Mouse (Mus musculus): ENCODE measurements around the gene Ptprg.

The Ptprg gene

DNA sequence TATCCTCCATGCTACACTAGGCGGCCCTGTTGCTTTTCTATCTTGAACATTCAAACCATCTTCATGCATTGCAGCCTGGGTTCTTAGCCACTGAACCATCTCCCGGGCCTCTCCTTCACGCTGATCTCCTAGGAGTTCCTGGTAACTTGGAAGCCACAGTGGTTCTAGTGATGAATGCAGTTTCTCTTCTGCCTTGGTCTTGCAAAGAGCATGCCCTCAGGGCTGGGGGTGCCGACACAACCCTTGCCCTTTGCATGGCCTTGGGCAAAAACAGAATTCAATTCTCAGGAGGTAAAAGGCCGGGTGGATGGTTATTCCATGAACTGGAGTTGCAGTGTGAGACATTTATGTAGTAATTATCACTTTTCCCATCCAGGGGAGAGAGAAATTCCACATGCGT lies 67.0 kb downstream of the Ptprg start:
- DNase-seq, result no peak

DNA sequence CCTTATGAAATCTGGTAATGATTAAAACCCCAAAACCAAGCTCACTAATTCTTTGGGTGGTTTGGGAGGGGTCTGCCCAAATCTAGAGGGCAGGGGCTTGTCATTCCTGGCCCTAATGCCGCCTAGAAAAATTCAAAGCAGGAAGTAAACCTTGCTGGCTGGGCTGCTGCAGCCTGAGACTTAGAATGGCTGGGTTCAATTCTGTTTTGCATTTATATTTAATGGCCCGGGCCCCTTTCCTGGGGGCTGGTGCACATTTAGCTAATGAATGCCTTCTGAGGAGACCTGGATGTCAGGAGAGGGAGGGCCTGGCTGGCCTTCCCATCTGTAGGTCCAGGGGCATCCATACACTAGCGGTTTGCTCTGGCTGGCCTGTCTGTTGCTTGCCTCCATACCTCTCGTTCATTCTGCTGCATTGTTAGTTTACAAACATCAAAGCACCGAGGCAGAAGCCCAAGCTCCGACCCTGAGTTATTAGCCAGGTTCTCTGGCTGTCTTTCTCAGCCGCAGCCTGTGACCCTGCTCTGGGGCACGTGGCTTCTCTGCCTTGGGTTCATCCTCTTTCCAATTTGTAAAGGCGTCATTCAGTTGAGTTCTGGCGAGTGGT lies 67.7 kb downstream of the Ptprg start:
- DNase-seq, result peak in 1 of 2 experiments; percentile 20

DNA sequence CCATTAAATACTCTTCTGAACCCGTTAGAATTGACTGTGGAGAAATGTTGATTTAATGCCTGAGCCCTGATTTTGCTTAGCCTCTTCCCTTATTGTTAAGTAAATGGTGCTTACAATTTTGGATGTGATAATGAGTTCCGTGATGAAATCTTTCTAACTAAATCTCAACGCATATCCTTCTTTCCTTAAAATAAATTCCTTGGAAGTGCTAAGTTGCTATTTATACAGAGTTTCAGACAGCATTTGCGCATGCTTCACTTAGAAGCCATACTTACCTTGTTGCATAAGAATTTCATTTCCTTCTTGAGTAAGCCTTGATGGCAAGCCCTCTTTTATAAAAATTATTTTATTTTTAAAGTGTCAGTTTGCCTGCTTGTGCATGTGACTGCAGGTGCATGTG lies 70.2 kb downstream of the Ptprg start:
- no peak for DNase-seq

DNA sequence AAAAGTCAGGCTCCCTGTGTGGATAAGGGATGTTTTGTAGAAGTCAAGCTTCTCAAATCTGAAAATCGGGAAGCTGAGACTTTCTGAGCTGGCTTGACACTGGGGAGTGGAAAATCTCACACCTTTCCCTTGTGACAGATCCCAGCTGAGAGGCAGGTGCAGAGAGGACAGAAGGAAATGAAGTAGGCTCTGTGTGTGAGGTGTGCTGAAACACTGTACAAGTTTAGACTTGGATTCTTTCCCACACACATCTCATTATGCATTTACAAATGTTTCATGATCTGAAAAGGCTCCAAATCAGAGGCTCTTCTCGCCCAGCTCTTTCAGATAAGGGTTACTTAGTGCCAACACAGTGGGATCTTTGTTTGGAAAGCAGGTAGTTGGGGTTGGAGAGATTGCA lies 77.4 kb downstream of the Ptprg start:
- no peak for DNase-seq

DNA sequence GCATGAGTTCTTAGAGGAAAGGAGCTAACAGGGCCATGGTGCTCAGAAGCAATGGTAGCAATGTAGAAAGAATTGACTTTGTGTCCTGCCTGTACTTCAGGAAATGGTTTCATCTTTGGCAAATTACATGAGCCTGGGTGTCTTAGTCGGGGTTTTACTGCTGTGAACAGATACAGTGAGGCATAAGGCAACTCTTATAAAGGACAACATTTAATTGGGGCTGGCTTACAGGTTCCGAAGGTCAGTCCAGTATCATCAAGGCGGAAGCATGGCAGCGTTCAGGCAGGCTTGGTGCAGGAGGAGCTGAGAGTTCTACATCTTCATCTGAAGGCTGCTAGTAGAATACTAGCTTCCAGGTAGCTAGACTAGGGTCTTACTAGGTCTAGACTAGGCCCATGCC lies 78.2 kb downstream of the Ptprg start:
- DNase-seq, result no peak

DNA sequence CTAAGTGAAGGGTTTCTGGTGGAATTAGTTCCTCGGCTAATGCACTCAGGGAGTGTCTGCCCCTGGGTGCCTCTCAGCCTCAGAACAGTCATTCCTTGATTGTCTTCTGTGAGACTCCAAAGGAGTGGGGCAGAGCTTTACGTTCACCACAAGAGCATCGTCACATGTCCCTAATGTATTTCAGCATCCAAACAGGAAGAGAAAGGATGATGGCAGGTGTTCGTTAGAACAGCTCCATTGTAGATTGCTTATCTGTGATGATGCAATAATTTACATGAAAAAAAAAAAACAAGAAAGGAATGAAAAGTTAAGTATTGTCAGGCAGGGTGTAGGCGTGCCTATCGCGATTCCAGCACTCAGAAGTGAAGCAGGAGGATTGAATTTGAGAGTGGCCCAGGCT lies 84.3 kb downstream of the Ptprg start:
- DNase-seq, result no peak

DNA sequence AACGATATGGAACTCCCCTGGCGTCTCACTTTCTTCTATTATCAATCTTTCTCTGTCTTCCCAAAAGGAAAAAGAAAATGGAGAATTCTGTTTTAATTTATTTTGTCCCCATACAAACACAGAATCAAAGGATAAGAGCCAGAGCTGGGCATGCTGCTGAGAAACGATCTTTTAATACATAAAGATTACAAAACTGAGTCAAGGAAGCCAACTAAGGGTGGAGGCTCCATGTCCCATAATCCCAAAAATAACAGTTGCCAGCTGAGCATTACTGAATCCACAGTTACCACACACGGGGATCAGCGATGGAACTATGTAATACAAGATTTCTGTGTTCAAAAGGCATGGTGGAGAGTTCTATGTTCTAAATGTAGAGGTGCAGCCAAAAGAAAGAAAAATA lies 86.0 kb downstream of the Ptprg start:
- DNase-seq, result no peak

DNA sequence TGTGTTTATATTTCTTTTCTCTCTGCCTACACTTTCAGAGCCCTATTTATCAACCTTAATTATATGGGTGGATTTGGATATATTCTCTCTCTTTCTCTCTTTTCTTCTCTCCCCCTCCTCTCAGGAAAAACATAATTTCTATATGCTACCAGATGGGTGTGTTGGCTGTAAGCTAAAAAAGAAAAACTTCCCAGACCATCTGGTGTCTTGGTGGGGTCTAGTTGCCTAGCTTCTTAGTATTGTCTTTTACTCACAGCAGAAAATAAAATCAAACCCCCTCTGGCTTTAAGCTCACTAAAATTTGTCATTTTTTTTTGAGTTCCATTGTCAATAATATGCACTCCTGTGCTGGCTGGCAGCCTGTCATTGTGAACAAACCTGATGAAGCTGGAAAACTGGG lies 87.0 kb downstream of the Ptprg start:
- DNase-seq, result no peak

DNA sequence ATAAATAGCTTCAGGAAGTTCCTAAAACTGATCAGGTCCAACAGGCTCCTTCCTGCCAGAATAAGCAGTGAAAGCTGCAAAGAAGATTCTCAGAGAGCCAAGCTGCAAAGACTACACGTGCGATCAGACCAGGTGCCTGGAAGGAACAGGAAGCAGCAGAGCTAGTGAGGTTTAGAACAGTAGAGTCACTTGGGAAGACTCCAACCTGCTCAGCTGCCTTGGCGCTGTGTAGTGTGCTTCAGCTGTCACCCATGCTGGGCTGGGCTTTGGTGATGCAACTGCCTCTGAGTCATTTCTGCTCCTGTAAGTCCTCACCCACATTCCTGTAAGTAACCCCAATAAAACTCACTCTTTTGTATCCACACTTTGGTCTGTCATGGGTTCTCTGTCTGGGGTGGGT lies 87.7 kb downstream of the Ptprg start:
- DNase-seq, result no peak

DNA sequence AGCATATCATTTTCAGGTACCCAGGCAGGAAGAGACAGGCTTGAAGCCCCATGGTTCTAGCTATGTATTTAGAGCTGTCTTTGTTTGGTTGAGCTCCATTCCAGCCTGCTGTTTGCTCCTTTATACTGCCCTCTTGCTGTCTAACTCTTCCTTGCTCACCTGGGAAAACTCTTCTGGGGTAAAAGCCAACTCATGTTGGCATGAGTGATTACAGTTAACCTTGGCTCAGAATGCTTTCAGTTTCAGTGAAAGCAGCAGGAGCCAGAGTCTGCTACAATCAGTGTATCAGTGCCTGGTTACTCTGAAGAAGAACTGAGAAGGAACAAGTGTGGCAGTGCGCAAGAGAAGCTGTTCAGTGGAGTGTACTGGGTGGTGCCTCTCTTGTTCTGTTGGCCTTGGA lies 89.6 kb downstream of the Ptprg start:
- no peak for DNase-seq

DNA sequence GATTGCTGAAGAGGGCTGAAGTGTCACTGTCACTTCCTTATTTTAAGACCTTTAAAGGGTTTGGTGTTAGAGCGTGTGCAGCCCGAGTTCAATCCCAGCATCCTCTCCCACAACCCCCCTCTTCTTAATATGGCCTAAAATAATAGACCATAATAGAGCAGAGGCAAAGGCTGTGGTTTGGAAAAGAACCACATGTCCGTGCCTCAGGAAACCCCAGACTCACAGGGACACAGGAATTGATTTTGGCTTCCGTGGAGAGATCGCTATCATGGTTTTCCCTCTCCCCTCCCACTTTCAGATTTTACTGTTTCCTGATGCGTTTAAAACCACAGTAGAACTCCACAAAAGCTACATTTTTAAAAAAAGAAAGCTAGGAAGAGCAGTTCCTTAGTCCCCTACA lies 104.0 kb downstream of the Ptprg start:
- DNase-seq, result no peak

DNA sequence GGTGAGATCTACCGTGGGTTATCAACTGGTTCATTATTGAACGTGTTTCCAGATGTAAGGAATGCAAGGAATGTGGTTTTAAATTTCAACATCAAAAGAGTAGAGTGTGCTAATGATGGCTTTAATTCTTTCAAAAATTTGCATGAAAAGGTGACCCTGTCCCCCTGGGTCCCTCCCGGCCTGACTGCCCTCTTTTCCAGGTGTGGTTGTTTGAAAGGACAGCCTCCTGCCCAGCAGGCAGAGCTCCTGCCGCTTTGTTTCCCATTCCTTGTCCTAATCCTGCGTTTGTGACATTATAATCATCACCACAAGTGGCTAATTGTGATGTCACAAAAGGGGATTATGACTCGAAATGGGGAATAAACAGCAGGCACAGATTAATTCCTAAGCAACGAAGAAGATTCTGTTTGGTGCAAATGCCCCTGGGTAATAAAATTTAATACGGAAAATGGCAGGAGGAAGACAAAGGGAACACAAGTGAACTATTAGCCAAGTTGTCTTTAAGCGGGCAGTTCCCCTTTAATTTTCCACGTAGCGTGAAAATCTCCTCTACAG lies 110.4 kb downstream of the Ptprg start:
- DNase-seq, result no peak

DNA sequence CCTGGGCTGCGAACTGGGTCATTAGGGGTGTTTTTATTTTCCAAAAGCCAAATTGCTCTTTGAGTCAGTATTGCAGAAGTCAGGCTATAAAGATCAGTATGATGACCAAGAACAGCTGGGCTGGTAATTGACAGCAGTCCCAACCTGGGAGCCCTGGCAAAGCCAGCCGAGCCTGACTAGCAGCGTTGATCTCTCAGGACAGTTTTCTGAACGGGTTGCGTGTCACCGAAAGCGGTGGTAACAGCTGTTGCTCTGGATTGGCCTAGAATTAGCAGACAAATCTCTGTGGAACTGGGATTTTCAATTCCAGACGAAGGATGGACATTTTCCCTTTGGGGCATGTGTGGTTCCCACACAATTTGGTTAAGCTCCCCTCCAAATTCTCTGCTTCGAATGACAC lies 111.0 kb downstream of the Ptprg start:
- DNase-seq, result peak in 1 of 2 experiments; percentile 14

DNA sequence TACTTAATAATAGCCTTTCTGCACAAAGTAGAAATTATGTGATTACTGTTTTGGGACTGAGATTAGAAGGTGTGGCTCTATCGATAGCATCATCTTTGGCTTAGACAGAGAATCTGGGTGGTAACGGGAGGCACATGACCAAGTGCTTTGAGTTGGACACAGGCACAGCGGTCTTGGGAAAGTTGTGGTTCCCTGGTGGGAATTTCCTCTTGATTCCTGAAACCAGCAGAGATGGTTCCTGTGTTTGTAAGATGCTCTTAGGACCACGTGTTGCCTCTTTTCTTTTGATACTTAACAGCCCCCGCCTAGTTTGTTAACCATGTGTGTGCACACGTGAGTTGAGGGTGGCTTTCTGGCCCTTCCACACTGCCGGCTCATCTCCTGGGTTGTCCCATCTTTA lies 111.7 kb downstream of the Ptprg start:
- no peak for DNase-seq

DNA sequence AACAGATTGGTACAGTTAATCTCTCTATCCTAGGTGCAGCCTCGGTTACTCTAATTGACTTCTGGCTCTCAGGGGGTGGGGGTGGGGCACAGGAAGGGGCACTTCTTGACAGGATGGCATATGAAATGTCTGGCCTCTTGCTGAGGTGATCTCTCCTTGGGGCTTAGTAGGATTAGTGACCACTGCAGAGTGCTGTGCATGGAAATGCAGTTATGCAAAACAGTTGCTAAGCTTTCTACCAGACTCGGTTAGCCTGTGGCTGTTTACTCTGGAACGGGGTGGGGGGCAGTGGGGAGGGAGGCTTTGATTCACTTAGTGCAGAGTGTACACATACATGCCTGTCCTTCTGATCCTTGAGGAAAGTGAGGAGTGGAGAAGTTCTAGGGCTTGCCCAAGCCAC lies 114.4 kb downstream of the Ptprg start:
- DNase-seq, result no peak

DNA sequence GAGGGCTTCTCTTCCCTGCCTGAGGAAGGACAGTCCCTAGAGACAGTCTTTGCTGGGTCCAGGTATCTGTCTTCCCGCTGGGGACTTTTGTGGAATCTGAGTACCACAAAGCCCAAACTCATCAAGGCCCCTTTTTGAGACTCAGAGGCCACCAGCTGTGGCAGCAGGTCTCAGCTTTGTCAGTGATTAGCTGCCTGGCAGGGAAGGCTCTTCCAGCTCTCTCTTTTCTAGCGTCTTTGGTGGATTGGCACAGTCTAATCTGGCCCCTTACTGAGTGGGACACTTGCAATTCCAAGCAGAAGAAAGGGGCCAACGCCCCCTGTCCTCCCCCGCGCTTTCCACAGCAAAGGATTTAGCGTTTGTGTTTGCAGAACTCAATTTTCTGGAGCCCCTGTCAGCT lies 117.5 kb downstream of the Ptprg start:
- DNase-seq, result peak in 1 of 2 experiments; percentile 12

DNA sequence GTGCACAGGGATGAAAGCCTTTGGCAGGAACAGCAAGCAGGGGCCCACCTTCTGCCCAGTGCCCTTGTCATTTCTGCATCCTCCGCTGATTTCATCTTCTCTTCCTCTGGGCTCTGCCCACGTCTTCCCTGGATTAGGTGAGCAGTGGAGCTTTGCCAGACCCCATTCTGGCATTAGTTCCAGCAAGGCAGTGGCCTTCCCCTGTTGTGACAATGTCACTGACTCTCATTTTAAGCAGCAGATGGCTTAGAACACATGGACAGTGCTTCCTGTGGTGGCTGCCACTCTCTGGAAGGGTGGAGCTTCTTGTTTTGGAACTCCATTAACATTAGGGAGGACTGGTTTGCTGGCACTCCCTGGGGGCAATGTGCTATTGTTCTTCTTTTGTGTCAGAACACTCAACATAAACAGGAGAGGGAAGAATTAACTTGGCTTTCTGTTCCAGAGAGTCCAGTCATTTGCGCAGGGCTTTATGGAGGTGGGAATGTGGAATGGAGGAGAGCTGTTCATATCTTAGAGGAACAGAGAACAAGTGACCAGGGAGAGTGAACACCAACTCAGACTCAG lies 119.7 kb downstream of the Ptprg start:
- peak in 1 of 2 experiments; percentile 9 for DNase-seq

DNA sequence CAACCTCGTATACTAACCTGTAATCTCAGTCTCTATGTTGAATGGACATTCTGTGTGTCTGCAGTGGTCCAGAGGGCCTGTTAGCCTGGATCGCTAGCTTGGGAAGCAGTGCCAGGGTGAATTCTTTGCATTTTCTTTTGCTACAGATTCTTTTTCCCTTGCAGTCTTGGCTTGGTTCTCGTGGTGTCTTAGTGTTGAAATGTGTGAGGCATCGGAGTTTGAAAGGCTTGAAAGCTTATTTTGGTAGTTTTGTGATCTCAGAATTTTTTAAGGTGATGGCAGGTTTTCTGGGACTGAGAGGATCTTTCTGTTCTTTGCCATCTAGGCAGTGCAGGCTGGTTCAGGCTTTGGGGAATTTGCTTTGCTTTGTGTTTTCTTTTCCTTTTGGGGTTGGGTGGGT lies 124.9 kb downstream of the Ptprg start:
- no peak for DNase-seq

DNA sequence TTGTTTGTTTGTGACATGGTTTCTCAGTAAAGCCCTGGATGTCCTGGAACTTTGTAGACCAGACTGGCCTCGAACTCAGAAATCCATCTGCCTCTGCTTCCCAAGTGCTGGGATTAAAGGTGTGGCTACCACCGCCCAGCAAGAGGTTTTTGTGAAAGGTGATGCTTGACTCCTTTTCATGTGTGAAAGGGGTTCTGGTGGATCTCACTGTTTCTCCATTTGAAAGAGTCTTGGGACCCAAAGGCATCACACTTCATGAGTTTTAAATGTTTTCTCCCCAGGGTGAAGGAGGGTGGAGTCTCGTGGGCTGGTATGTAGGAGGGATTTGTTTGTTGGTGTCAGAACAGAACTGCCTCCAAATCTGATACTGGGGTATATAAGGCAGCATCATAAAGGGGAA lies 126.4 kb downstream of the Ptprg start:
- DNase-seq, result no peak

DNA sequence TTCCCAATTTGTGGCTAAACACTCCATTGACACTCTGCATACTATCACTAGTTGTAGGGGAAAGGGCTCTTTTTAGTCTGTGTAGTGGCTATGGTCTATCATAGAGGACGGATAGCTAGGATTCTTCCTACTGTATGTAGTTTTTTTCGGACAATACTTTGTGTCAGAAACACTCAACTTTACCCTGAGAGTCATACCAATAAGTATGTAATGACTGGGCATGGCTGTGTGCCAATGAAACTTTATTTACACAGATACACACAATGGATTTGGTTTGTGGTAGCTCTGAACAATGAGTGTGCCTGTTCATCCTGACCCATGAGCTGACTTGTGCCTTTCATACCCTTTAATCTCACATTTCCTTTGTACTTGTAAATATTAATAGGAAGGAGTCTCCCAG lies 127.3 kb downstream of the Ptprg start:
- no peak for DNase-seq

DNA sequence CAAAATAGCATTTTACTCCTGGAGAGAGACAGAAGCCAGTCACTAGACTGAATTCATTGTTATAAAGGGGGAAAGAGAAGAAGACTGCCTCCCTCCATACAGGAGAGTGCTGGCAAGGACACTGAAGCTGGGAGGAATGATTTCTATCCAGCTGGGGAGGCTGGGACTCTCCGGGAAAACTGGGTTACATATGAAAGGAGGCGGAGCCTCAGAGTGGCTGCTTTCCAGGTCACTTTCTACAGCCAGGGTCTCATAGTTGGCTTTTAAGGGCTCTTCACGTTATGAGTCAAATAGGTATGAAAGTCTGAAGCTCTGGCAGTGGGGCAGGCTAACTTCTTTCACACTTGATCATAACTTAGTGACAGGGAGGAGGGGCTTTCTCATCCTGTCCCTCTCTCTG lies 129.1 kb downstream of the Ptprg start:
- peak; percentile 35 to 44 for DNase-seq

DNA sequence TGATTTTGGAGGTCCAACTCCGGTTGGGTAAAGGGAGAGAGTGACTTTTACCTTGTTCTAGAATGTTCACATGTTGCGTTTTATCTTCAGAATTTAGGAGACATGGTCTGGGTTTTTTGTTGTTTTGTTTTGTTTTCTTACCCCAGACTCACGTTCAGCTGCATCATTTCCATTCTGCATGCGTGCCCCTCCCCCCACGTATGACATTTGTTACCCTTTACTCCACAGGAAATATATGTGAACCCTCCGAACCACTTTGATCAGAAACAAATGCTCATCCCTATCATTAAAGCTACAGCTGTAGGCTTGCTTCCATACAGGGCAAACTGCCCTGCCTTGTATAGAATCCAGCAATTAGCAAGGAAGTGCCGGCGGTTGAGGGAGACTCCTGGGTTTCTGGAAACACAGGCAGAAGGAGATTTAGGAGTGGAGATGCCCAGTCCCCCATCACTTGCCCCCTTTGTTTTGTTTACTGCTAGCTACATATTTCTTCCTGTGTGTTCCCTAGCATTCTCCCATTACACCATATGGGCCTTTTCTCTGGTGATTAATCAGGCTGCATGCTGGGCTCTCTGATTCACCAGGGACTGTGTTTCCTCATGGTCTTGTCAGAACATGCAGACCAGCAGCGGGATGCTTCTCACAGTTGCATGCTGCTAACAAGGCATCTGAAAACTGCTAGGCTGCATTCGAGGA lies 130.2 kb downstream of the Ptprg start:
- peak; percentile 39 to 58 for DNase-seq

DNA sequence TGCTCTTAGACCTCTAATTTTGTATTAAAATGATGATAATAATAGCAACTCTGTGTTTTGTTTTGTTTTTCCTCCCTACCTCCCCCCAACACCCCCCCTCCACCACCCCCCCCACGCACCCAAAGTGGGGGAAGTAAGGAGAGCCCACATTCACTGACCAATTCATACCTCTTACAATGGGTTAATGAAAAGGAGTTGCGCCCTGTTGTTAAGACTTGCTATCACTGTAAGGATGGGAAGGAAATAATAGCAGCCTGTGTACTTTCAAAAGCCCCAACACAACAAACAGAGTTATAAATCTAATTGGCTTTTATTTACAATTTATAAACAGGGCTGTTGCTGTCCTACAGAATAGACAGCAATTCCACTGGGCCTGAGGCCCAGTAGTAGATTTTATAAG lies 130.8 kb downstream of the Ptprg start:
- DNase-seq, result no peak

DNA sequence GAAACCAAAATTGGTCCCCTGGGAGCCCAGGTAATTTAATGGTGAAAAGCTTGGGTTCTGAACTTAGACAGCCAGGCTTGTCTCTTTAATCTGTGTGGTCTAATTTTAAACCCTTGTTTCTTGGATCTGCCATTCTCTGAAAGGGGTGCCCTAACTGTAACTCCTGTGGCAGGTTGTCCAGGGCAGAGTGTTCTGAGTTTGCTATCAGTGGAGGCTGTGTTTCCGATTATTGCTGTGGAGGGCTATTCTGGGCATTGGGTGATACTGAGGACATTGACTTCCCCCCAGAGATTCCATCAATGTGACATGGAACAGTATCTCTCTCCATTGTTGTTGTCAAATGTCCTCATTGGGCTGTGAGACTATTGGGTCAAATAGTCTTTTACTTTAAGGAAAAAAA lies 134.2 kb downstream of the Ptprg start:
- DNase-seq, result no peak

Data from kidney, postnatal 4 days (tissue).